Mouse (Mus musculus): ENCODE measurements around the gene Spint4. TPM values are rescaled to one million over a fixed set of nuclear protein-coding genes. Genes with fewer than 3 reads are reported as not detected.

The Spint4 gene
- polyA plus RNA-seq (2014; fragmentation: Nextera tagmentation; extraction: Ambion mirVana), result not detected in 2 replicates

DNA sequence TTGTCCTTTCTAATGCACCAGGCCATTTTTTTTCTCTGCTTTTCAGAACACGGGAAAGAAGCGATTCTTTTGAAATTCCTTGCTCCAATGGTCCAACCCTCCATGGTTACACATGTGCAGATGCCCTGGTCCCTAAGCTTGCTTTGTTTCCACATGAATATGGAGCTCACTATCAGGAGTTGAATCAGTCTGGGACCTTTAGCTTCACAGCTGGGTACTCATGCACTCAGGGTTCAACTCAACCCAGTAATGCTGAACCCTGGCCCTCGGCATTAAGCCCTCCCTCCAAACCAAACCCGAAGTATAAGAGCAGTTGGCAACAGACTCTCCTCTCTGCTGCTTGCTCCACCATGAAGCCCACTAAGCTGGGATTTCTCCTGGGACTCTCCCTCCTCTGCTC lies at the start of gene Spint4:
Gene Spint4 (plus strand): TSS at position 301 of the 400 bp plus-strand sequence.
- WGBS, result 69% methylated on average over 4 of the region's 4 CpGs
- H3K27me3 ChIP-seq (ENCODE audit: control insufficient read depth, insufficient read depth, low read length), result no peaks in the 10 kb centered on the region
- ATAC-seq (ENCODE audit: low read depth), result no peak
- H3K9me3 ChIP-seq (ENCODE audit: control insufficient read depth, low read length), result no peaks in the 10 kb centered on the region
- no peaks in the 10 kb centered on the region for H3K4me1 ChIP-seq (ENCODE audit: control insufficient read depth, insufficient read depth, low read length)
- H3K36me3 ChIP-seq (ENCODE audit: control insufficient read depth, insufficient read depth, low read length), result no peaks in the 10 kb centered on the region
- H3K4me3 ChIP-seq (ENCODE audit: low read depth, low read length), result no peak within 1 kb of the TSS
- H3K27ac ChIP-seq (ENCODE audit: low read depth, low read length), result no peak within 1 kb of the TSS
- no peak within 1 kb of the TSS for H3K9ac ChIP-seq (replicated peaks; ENCODE audit: low read depth, low read length)
- no peak within 1 kb of the TSS for H3K4me2 ChIP-seq (ENCODE audit: low read depth, low read length)

DNA sequence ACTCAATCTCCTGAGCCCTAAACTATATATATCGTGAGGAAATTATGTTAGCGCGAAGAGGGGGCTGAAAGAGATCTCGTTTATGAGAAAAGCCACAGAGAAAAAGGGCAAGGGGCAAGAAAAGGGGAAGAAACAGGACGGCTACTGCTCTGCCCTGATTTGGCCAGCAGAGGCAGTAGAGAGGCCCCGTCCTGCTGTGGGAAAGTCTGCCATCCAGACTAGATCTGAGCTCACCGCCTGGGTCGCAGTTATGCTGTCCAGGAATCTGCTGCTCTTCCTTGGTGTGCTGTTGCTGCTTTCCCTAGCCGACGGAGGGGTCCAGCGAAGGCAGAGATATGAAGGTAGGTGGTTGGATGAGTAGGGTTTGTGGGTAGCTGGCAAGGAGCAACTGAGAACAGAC lies 42.4 kb upstream of the Spint4 start, which contains the start of gene Wfdc10:
Gene Wfdc10 (plus strand): TSS at position 189 of the 400 bp plus-strand sequence.
- WGBS, result 14% methylated on average over 11 of the region's 11 CpGs
- Histone ChIP-seq H3K27me3 (ENCODE audit: control insufficient read depth, insufficient read depth, low read length) (no peaks in the 10 kb centered on the region), H3K4me3 (ENCODE audit: low read depth, low read length) (no peak within 1 kb of the TSS), H3K9me3 (ENCODE audit: control insufficient read depth, low read length) (no peaks in the 10 kb centered on the region), H3K36me3 (ENCODE audit: control insufficient read depth, insufficient read depth, low read length) (no peaks in the 10 kb centered on the region), H3K4me2 (ENCODE audit: low read depth, low read length) (no peak within 1 kb of the TSS), H3K4me1 (ENCODE audit: control insufficient read depth, insufficient read depth, low read length) (no peaks in the 10 kb centered on the region), H3K27ac (ENCODE audit: low read depth, low read length) (no peak within 1 kb of the TSS), H3K9ac (replicated peaks; ENCODE audit: low read depth, low read length) (no peak within 1 kb of the TSS)
- no peak for ATAC-seq (ENCODE audit: low read depth)

DNA sequence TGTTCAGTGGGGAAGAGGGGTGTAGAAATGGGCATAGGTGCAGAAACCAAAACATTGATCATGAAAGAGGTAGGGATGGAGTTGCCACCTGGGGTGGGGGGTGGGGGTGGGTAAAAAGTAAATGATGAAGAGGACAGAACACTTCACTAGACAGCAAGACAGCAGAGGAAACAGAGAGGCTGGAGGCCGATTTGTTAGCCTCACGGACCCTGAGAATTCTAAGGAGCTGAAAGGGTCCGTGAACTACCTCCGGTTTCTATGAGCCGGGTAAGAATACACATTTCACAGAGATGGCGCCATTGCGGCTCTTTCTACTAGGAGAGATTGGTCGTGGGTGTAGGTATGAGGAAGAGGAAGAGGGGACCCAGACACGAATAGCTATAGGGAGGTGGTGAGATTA lies 41.8 kb upstream of the Spint4 start, which contains the start of gene Wfdc9:
Gene Wfdc9 (minus strand): TSS at position 101 of the 400 bp plus-strand sequence.
- H3K36me3 ChIP-seq (ENCODE audit: control insufficient read depth, insufficient read depth, low read length), result no peaks in the 10 kb centered on the region
- WGBS, result 88% methylated on average over 9 of the region's 9 CpGs
- no peaks in the 10 kb centered on the region for H3K9me3 ChIP-seq (ENCODE audit: control insufficient read depth, low read length)
- no peak for ATAC-seq (ENCODE audit: low read depth)
- H3K4me2 ChIP-seq (ENCODE audit: low read depth, low read length), result no peak within 1 kb of the TSS
- H3K9ac ChIP-seq (replicated peaks; ENCODE audit: low read depth, low read length), result no peak within 1 kb of the TSS
- H3K4me1 ChIP-seq (ENCODE audit: control insufficient read depth, insufficient read depth, low read length), result no peaks in the 10 kb centered on the region
- no peaks in the 10 kb centered on the region for H3K27me3 ChIP-seq (ENCODE audit: control insufficient read depth, insufficient read depth, low read length)
- no peak within 1 kb of the TSS for H3K27ac ChIP-seq (ENCODE audit: low read depth, low read length)
- H3K4me3 ChIP-seq (ENCODE audit: low read depth, low read length), result no peak within 1 kb of the TSS

DNA sequence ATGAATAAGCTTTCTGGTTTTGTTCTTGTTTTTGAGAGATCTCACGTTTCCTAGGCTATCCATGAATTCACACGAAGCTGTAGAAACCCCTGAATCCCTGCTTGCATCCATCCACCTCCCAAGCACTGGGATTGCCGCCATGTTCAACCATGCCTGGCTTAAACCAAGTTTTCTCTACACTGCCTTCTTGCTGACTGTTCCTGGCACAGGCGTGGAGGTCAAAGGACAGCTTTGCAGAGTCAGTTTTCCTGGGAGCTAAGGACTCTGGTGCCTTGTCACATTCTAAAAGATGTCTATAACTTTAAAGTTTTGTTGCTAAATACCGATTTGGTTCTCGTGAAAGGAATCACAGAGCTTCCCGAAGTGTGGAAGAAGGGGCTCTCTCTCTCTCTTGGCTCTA lies 33.5 kb upstream of the Spint4 start:
- Histone ChIP-seq H3K27me3 (ENCODE audit: control insufficient read depth, insufficient read depth, low read length) (no peaks in the 10 kb centered on the region), H3K4me2 (ENCODE audit: low read depth, low read length) (no peak overlapping the region), H3K4me3 (ENCODE audit: low read depth, low read length) (no peak overlapping the region), H3K9me3 (ENCODE audit: control insufficient read depth, low read length) (no peaks in the 10 kb centered on the region), H3K36me3 (ENCODE audit: control insufficient read depth, insufficient read depth, low read length) (no peaks in the 10 kb centered on the region), H3K27ac (ENCODE audit: low read depth, low read length) (no peak overlapping the region), H3K4me1 (ENCODE audit: control insufficient read depth, insufficient read depth, low read length) (no peaks in the 10 kb centered on the region), H3K9ac (replicated peaks; ENCODE audit: low read depth, low read length) (no peak overlapping the region)
- 88% methylated on average over 7 of the region's 7 CpGs for WGBS
- no peak for ATAC-seq (ENCODE audit: low read depth)

DNA sequence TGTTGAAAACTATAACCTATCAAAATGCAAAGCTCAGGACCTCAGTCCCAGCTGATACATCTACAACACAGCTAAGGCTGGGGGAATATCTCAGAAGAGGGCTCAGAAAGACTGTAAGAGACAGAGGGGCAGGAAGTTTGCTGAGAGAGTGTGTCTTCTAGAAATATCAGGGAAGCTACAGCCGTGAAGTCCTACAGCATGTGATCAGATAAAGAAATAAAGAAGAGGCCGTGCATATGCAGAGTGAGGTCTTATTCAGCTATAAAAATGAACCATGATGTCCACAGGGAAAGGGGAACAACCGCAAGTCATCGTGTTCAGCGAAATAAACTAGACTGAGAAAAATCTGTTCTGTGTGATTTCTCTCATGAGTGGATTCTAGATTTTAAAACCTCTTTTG lies 28.0 kb upstream of the Spint4 start:
- Histone ChIP-seq H3K9ac (replicated peaks; ENCODE audit: low read depth, low read length) (no peak overlapping the region), H3K27ac (ENCODE audit: low read depth, low read length) (no peak overlapping the region), H3K4me1 (ENCODE audit: control insufficient read depth, insufficient read depth, low read length) (no peaks in the 10 kb centered on the region), H3K4me2 (ENCODE audit: low read depth, low read length) (no peak overlapping the region), H3K9me3 (ENCODE audit: control insufficient read depth, low read length) (no peaks in the 10 kb centered on the region), H3K4me3 (ENCODE audit: low read depth, low read length) (no peak overlapping the region), H3K27me3 (ENCODE audit: control insufficient read depth, insufficient read depth, low read length) (no peaks in the 10 kb centered on the region), H3K36me3 (ENCODE audit: control insufficient read depth, insufficient read depth, low read length) (no peaks in the 10 kb centered on the region)
- 85% methylated on average over 5 of the region's 5 CpGs for WGBS
- ATAC-seq (ENCODE audit: low read depth), result no peak

DNA sequence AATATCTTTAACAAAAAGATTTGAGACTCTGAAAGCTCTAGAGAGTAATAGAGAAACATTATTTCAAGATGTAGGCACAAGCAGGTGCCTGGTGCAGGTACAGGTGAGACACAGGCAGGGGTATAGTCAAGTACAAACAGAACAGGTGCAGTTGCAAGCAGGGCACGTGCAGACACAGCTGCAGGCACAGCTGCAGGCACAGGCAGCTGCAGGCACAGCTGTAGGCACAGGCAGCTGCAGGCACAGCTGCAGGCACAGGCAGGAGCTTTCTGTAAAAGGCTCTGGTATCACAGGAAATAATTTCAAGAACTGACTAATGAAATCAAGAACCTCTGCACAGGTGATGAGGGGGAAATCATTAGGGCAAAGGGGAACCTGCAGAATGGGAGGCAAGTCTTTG lies 27.4 kb upstream of the Spint4 start:
- Histone ChIP-seq H3K27ac (ENCODE audit: low read depth, low read length) (no peak overlapping the region), H3K4me3 (ENCODE audit: low read depth, low read length) (no peak overlapping the region), H3K4me1 (ENCODE audit: control insufficient read depth, insufficient read depth, low read length) (no peaks in the 10 kb centered on the region), H3K36me3 (ENCODE audit: control insufficient read depth, insufficient read depth, low read length) (no peaks in the 10 kb centered on the region), H3K9ac (replicated peaks; ENCODE audit: low read depth, low read length) (no peak overlapping the region), H3K9me3 (ENCODE audit: control insufficient read depth, low read length) (no peaks in the 10 kb centered on the region), H3K4me2 (ENCODE audit: low read depth, low read length) (no peak overlapping the region), H3K27me3 (ENCODE audit: control insufficient read depth, insufficient read depth, low read length) (no peaks in the 10 kb centered on the region)
- WGBS, result 22% methylated on average over 1 of the region's 1 CpGs
- no peak for ATAC-seq (ENCODE audit: low read depth)

DNA sequence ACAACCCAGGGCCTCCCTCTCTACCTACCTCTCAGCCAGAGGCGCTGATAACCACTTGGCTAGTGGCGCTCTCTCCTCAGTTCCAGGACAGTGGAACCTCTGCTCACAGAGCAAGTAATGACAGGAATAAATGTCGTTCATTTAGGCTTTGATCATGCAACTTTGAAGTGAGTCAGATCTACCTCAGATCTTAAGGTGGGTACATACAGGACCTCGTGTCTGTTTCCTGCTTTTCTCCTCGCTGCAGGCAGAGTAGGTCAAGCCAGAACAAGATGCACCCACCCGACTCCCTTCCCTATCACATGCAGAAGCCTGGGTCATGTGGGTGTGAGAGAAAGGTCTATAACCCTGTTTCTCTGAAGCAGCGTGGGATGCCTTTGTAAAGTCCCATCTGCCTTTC lies 24.3 kb upstream of the Spint4 start, which contains the start of gene Wfdc11:
Gene Wfdc11 (minus strand): TSS at position 101 of the 400 bp plus-strand sequence.
- 88% methylated on average over 7 of the region's 7 CpGs for WGBS
- H3K4me2 ChIP-seq (ENCODE audit: low read depth, low read length), result no peak within 1 kb of the TSS
- no peak for ATAC-seq (ENCODE audit: low read depth)
- H3K4me3 ChIP-seq (ENCODE audit: low read depth, low read length), result no peak within 1 kb of the TSS
- no peaks in the 10 kb centered on the region for H3K4me1 ChIP-seq (ENCODE audit: control insufficient read depth, insufficient read depth, low read length)
- H3K36me3 ChIP-seq (ENCODE audit: control insufficient read depth, insufficient read depth, low read length), result no peaks in the 10 kb centered on the region
- no peaks in the 10 kb centered on the region for H3K9me3 ChIP-seq (ENCODE audit: control insufficient read depth, low read length)
- H3K27ac ChIP-seq (ENCODE audit: low read depth, low read length), result no peak within 1 kb of the TSS
- no peaks in the 10 kb centered on the region for H3K27me3 ChIP-seq (ENCODE audit: control insufficient read depth, insufficient read depth, low read length)
- no peak within 1 kb of the TSS for H3K9ac ChIP-seq (replicated peaks; ENCODE audit: low read depth, low read length)

DNA sequence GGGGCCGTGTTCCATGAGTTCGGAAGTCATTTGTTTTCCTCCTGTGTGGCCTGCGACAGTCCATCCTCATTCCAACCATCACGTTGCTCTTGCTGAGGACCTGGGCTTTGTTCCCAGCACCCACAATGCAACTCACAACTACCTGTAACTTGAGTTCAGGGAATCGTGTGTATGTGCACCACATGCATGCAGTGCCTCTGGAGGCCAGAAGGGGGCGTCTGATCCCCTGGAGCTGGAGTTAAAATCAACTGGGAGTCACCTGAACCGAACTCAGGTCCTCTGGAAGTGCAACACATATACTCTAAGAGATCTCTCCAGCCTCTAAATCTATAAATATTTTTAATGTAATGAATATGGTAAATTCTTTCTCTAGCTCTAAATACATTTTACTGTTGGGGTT lies 22.2 kb upstream of the Spint4 start:
- no peaks in the 10 kb centered on the region for H3K27me3 ChIP-seq (ENCODE audit: control insufficient read depth, insufficient read depth, low read length)
- no peak overlapping the region for H3K9ac ChIP-seq (replicated peaks; ENCODE audit: low read depth, low read length)
- no peaks in the 10 kb centered on the region for H3K36me3 ChIP-seq (ENCODE audit: control insufficient read depth, insufficient read depth, low read length)
- no peak overlapping the region for H3K27ac ChIP-seq (ENCODE audit: low read depth, low read length)
- peaks cover 4% of the 10 kb centered on the region; the same call in 1 of the 2 replicates for H3K4me1 ChIP-seq (ENCODE audit: control insufficient read depth, insufficient read depth, low read length)
- H3K4me3 ChIP-seq (ENCODE audit: low read depth, low read length), result no peak overlapping the region
- H3K9me3 ChIP-seq (ENCODE audit: control insufficient read depth, low read length), result no peaks in the 10 kb centered on the region
- no peak overlapping the region for H3K4me2 ChIP-seq (ENCODE audit: low read depth, low read length)
- ATAC-seq (ENCODE audit: low read depth), result no peak
- 82% methylated on average over 7 of the region's 7 CpGs for WGBS

DNA sequence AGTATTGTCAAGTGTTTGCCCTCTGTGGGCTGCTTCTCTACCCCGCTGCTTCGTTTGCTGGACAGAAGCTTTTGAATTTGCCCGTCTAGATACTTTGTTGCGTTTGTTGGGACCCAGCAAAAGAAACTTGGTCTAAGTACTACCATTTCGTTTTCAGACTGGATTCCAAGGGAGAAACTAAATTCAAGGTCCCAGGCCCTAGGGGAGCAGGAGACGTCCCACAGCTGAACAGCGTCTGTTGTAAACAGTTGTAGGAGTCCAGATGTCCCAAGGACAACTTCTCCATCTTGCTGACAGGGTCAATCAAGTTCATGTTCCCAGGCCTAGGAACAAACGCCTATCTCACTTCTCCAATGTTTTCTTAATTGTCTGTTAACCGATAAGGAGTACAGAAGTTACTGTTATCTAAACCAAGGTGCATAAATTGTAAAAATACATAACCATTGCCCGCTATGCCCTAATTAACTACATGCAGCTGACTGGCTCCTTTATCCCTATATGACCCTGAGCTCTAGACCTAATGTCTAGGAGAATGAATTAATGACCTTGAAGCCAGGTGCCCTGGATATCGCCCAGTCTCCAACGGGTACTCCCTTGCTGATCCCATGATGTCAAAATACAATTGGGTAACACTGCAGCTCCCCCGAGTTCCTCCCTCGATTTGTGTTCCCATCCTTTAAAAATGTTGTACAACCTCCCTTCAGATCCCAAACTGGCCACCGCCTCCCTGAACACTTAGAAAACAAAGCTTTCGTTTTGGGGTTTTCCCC lies 21.2 kb upstream of the Spint4 start:
- Histone ChIP-seq H3K9me3 (ENCODE audit: control insufficient read depth, low read length) (no peaks in the 10 kb centered on the region), H3K27me3 (ENCODE audit: control insufficient read depth, insufficient read depth, low read length) (no peaks in the 10 kb centered on the region), H3K4me3 (ENCODE audit: low read depth, low read length) (no peak overlapping the region), H3K4me1 (ENCODE audit: control insufficient read depth, insufficient read depth, low read length) (peaks cover 4% of the 10 kb centered on the region; the same call in 1 of the 2 replicates), H3K4me2 (ENCODE audit: low read depth, low read length) (no peak overlapping the region), H3K27ac (ENCODE audit: low read depth, low read length) (no peak overlapping the region), H3K36me3 (ENCODE audit: control insufficient read depth, insufficient read depth, low read length) (no peaks in the 10 kb centered on the region), H3K9ac (replicated peaks; ENCODE audit: low read depth, low read length) (no peak overlapping the region)
- WGBS, result 85% methylated on average over 16 of the region's 16 CpGs
- no peak for ATAC-seq (ENCODE audit: low read depth)
